Mouse (Mus musculus) adrenal gland, adult (tissue): ENCODE data around the gene Nt5dc1.
"Not testable (repeated sequence)": the region's sequence is repeated elsewhere in the genome, so short reads cannot be mapped to it uniquely, and the experiment has no call there.

Experiments used
- DNase-seq, 2 experiments: peaks; one replicate each; pipeline ENCODE4 v3.0.0; 2022 to 2023; ENCODE audit warnings: low spot score in 1 of 2; ENCODE audit not compliant: inconsistent age in 2 of 2

Gene Nt5dc1

DNA sequence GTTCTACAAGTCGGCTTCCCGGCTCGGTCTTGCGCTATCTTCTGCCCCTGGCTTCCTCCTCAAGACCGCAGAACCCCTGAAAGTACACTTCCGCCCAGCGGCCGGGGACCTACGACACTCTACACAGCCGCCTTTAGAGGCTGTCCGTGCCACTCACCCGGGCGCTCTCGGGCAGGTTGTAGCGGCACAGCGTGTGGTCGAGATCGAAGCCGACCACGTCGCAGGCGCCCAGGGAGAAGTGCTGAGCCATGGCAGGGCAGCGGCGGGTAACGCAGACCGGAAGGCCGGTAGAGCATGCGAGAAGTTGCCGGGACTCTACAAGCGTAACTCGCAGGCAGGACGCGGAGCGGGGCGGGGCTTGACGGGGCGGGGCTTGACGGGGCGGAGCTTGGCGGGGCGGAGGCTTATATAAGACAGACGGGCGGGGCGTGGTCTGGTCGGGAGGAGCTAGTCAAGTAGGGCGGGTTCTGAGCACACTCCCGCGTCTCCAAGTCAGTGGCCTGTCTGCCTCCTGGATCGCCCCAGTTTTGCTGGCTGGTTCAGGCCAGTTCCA, at the start of gene Nt5dc1:
Nt5dc1 (minus strand) TSS at position 349 of the 553 bp plus-strand sequence.
- peak; percentile 94 to 99 for DNase-seq

DNA sequence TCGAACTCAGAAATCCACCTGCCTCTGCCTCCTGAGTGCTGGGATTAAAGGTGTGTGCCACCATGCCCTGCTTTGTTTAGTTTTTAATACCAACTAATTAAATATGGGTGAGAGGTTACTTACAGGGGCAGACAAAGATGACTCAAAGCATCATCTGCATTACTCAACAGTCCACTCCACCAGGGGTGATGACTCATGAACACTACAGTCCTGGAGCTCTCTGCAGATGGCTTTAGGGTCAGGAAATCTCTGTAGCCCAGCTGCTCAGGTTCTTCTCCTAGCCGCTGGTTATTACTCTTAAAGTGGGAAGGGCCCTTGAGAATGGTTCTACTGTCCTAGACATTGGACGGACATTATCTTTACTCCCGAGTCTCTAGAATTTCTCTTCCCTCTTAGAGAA, 46.0 kb upstream of the Nt5dc1 start:
- DNase-seq, result peak; percentile 32 to 61

DNA sequence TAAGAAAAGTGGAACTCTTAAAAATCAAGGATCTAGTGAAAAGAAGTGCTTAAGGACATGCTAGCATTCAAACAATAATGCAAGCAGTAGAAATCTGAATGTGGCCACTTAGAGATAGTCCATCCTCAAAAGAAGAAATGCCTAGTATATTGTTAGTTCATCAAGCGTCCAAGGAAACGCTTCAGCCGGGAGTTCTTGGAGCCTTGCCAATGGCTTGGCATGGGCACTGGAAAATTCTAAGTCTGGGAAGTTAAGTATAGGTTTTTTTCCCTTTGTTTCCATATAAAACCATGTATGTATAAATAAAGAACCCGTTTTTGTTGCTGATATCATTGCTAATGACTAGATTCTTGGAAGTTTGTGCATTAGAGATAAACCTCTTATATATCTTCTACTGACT, 43.1 kb upstream of the Nt5dc1 start:
- peak in 1 of 2 experiments; percentile 46 for DNase-seq

DNA sequence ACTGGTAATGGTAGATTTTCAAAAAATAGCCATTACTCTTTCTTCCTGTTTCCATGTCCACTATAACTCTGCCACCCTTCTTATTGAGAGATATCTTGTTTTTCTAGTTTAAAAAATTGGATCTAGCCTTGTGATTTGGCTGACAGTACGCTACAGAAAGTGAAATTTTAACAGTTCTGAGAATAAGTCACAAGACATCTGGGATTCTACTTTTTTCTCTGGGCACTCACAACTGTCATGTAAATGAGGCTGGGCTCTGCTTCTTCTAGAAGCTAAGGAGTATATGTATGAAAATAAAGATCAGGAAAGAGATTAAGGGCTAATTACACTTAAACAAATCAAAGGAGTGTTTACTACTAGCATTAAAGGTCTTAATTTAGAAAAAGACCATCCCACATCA, 31.1 kb upstream of the Nt5dc1 start:
- no peak for DNase-seq

DNA sequence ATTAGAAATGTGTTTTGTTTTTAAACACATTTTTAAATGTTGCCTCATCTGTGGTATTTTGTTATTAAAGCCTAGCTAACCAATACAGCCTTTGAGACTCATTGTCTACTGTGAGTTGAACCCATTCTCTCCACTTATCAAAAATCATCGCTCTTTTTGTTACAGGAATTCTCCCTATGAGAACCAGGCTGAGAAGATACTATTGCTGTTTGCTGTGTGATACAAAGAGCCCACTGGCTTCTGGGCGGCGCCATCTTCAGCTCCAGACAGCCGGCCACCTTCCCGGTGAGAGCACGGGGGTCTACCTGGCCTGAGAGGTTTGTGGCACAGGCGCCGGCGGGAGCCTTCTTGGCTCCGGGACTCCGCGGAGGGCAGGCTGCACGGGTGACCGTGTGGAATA, 15.8 kb upstream of the Nt5dc1 start:
- DNase-seq, result not testable (repeated sequence)

DNA sequence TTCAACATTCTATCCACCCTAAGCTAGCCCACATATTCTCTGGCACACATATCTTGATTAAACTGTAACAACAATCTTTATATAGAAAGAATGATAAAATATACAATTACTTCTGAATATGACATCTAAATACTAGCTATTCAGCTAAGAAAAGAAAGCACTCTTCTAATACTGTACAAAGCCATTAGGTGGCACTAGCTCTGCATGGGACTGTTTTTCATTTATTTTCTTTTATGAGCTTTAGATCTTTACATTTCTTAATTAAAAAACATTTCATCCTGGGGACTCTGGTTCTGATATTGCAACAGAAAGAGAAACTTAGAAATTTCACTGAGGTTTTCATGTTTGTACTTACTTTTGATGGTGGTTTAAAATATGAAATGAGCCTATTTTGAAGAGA, 13.4 kb upstream of the Nt5dc1 start:
- DNase-seq, result peak in 1 of 2 experiments; percentile 70

DNA sequence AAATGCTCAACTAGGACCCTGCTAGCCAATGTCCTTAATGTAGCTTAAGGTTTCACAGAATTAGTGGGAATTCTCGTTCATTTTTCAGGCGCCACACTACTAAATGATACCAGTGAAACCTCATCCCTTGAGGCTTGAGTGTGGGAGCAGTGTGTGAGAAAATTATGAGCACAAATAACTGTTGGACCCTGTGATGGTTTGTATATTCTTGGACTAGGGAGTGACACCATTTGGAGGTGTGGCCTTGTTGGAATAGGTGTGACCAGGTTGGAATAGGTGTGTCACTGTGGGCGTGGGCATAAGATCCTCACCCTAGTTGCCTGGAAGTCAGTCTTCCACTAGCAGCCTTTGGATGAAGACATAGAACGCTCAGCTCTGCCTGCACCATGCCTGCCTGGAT, 442 bp upstream of the Nt5dc1 start:
- not testable (repeated sequence) for DNase-seq

DNA sequence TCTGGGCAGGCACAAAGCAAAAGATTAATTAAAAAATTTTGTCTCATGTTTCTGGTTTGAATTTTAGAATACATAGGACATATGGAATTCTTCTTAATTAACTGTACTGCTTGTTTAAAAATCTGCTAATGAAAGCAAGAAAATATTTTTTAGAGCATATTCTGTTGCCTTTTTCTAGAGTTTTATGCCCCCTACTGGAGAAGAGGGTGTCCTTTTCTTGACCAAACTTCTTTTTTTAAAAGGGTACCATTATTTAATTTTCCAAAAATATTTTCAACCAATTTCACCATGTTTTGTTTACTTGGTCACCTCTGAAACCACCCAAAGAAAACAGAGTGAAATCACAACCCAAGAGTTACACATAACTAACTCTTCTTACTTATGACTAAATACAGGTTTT, 19.1 kb downstream of the Nt5dc1 start:
- DNase-seq, result no peak

DNA sequence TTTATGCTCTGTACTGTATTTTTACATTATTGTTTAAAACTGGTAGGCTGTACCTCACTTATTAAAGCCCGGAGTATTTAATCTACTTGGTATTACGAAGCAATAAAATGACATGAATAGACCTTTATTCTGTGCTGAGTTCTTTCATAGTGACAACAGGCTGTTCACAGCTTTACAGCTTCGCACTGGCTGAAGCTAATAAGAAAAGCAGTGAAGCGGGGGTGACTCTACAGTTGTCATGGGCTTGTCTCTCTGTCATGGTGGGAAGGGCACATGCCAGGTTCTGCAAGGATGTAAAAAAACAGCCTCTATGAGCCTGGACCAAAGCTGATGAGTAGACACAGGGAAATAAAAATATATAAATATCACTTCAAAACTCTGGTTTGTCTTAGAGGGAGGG, 21.4 kb downstream of the Nt5dc1 start:
- no peak for DNase-seq

DNA sequence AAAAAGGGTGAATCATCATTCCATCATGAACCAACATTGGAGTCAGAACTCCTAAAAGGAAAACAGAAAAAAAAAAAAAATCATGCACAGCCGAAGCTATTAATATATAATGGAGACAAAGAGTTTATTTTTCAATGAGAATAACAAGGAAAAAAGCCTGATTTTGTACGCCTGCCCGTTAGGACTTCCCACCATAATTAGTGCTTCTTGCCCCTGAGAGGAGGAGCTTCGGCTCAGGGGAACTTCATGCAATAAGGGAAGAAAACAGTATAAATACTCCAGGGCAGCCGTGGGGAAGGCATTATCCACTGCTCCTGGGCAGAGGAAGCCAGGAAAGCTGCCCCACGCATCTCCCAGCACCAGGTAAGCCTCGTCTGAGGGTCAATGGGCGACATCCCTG, 28.7 kb downstream of the Nt5dc1 start, which contains the start of gene Col10a1:
Col10a1 (plus strand) TSS at position 301 of the 400 bp plus-strand sequence.
- no peak for DNase-seq

DNA sequence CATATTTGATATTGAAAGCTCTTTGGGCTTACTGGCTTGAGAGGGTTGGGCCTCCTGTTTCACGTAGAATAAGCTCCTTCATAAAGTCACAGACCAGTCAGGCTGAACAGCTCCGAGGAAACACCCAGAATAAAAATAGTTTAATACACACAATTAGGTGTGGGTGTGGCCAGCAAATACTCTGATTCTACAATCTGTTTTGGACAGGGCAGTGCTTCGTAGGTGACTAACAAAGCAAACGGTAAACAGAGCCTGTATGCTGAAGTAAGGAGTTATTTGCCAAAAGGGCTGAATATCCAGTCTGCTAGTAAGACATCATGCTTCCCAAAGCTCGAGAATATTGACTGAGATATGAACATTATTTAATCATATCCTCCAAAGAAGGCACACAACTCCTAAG, 32.7 kb downstream of the Nt5dc1 start:
- DNase-seq, result no peak

DNA sequence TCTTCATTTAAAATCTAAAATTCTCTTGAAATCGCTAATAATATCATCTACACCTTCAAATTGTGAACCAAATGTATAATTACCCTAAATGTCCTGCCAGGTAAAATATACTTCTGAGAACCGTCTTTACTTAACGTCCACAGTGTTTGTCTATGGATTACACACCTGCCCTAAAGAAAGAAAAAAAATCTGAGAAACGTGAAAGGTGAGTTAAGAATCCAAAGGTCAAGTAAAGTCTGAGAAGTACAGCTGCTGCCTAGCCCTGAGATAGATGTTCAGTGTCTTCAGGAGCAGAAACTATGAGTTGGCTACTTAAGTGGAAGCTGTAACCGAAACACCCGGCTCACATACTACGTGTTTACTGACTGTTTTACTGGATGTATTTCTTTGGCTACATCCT, 45.0 kb downstream of the Nt5dc1 start:
- no peak for DNase-seq

DNA sequence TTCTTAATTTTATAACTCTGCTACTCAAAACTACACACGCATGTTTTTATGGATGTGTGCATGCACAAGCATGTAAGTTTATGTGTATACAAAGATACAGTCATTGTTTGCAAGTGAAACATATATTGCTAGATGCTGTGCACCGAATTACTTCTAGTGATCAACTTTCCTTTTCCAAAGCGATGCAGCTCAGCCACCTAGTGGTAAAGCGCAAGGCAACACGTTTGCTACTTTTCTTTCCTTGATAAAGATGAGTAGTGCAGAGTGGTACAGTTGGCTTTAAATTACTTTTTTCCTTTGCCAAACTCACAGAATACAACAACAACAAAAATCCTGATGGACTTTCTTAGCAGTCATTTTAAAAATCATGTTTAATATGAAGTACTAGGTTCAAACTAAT, 50.2 kb downstream of the Nt5dc1 start:
- no peak for DNase-seq

DNA sequence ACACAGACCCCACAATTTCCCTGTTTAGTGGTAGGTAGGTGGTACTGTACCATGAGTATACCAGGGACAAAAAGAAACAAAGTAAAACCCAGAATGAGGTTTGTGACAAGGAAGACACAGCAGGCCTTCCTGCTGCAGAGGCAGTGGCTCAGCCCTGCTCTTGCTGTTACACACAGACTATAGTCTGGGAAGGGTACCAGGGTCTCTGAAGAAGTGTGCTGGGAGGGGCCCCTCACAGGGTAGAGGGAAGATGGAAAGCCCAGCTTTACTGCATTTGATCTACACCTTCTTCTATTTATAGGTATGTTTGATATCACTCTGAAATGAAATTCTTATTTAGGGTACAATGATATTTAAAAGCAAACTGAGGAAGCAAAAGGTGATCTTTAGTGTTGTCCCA, 54.6 kb downstream of the Nt5dc1 start:
- DNase-seq, result peak in 1 of 2 experiments; percentile 43

DNA sequence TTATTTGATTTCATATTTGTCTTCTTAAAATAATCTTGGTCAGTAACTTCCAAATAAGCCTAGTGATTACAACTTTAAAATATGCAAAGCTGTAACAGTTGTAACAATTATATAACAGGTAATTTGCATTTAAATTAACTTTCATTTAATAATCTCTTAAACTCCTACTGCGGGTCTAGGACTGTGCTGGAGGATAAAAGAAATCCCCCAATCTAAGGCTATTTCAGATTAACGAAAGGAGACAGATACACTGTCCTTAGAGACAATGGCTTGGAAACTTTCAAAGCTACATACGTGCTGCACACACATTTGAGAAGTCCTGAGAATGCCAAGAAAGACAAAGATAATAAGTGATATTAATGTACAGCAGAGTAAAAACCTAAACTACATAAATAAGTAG, 60.1 kb downstream of the Nt5dc1 start:
- no peak for DNase-seq

DNA sequence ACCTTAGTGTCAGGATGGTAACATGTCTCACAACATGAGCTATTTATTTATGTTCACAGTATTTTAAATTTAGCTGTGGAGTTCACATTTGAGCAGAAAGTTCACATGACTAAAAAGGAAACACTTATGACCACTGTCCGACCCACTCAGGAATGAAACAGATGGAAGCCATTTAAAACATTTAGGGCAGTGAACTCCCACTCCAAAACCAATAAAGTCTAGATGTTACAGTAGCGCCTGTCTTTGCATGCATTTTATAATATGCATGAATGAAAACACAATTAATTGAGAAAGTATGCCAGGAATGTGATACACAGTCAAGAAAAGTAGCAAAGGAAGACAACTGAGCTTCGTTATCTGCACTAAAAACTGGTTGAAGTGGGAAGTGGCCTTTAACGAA, 66.2 kb downstream of the Nt5dc1 start:
- no peak for DNase-seq

DNA sequence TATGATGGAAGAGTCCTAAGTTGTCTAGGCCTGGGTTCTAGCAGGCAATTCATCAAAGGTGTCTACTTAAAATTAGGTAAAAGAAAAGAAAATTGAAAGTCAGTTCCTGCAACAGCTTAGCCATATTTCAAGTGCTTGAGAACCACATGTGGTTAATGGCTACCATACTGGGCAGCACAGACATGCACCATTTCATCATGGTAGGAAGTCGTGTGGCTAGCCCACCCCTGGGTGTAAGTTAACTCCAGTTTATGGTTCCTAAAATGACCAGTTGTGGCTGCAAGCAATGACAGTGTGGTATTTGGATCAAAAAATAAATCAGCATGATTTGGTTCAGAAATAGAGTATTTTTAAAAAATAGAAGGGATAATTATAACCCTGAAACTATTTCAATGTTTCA, 76.5 kb downstream of the Nt5dc1 start:
- DNase-seq, result no peak

DNA sequence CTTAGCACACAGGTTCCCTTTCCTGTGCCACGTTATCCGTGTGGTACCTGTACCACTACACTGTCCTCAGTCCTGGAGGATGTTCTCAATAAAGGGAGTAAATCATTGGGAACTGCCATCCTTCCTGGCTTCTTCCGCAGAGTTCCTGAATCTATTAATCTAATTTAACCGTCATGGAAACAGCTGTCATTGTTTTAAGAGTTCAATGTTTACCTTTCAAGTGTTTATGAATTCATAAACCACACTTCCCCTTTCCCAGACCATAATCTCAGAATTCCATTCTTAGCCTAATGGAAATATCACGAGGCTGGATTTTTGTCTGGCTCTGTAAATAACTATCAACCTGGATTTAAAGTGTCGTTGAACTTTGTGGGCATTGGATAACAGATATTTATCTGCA, 77.3 kb downstream of the Nt5dc1 start:
- no peak for DNase-seq

DNA sequence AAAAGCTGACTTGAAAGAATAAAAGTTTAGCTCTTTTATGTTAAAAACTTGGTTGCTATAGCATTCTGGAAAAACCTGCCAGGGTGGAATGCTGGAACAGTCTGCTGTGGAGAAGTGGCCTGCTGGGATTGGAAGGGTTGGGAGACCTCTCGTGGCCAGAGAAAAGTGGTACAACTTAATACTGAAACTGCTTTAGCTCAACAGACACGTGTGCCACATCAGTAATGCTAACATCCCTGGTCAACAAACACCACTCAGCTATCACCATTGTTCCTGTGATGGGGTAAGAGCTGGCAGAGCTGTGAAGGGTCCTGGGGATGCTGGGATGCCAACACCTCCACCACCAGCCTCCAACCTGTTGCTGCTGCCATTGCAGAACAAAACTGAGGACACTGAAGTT, 90.0 kb downstream of the Nt5dc1 start:
- DNase-seq, result peak; percentile 23 to 74

DNA sequence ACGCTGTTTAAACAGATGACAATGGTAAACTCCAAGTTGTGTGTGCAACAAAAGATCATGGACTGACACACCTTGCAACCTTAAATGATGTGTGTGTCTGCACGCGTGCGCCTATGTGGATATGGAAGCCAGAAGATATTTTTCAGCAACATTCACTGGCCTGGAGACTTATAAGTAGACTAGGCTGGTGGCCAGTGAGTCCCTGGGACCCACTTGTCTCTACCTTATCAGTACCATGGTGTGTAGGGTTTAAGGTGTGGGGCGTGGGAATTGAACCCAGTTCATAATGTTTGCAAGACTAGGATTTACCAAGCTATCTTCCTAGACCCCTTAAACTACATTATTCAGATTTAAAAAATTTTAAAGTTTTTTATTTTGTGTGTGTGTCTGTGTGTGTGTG, 91.2 kb downstream of the Nt5dc1 start:
- DNase-seq, result no peak

DNA sequence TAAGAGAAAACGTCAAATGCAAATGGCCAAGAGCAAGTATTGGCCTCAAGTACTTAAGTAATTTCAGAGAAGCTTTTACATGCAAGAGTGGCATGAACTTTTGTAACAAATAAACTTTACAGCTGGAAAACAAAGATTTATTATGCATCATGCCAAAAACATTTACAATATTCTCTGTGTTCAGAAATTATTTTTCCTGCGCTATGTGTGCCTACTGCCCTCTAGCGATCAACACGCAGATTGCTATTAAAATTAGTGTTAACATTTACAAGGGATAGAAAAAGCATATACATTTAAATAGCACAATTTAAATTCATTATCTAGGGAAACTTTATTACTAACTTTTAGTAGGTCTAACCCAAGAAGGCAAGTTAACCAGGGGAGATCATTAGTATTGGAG, 91.7 kb downstream of the Nt5dc1 start:
- DNase-seq, result peak in 1 of 2 experiments; percentile 44

DNA sequence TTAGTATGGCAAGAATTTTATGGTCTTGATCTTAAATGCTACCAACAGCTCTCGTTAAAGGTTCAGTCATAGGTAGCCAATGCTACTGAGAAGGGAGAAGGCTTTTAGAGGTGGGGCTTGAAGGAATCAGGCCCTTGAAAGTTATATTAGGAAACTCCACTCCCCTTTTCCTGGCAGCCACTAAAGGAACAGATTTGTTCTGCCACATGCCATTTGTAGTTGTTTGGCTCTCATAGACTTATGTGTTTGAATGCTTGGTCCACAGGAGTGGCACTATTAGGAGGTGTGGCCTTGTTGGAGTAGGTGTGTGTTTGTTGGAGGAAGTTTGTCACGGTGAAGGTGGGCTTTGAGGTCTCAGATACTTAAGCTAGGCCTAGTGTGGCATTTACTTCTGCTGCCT, 97.5 kb downstream of the Nt5dc1 start:
- no peak for DNase-seq

DNA sequence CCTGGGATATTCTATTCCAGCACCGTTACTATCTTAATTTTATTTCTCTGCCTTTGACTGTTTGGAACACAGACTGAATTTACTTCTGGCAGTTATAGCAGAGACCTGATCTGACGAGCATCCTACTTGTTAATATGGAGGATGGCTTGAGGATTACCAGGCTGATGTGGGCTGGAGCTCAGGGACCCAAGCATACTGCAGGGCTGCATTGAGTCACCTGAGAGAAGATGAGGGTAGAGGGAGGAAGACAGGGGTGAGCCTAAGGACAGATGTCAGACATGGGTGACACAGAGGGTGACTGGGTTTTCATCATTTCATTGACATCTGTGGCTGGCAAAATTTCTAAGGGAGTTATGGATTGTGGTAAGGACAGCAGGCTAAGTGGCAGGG, 101.1 kb downstream of the Nt5dc1 start:
- no peak for DNase-seq
